Mouse (Mus musculus): ENCODE measurements around the gene Cxcl12.

Gene Cxcl12

DNA sequence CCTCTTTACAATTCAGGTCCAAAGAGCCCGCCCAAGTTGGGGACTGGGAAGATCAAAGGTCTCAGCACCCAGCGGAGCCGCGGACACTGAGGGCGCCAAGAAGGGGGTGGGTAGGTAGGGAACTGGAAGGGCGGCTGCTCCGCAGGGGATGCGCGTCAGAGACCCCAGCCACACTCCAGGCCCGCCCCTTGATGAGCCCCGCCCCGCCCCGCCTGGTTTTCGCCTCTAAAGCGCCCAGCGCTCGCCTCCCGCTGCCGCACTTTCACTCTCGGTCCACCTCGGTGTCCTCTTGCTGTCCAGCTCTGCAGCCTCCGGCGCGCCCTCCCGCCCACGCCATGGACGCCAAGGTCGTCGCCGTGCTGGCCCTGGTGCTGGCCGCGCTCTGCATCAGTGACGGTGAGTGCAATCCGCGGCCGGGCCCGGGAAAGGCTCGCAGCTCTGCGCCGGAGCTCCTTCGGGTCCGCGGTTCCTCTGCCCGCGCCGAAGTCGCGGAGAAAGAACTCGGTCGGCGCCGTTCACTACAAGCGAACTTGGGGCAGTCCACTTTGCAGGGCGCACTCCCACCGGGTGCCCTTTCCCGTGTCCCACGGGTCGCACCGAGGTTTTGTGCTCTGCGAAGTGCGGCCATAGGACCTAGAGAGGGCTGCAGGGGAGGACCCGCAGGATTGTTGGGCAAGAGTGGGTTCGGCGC lies at the start of gene Cxcl12:
TSS of gene Cxcl12 (plus strand) at position 215 of the 691 bp plus-strand sequence.
- ATAC-seq (ENCODE audit: insufficient number of reproducible peaks, low FRiP score, low TSS enrichment) = no peak

GRCm38 (mm10) chr6:117122074-117122473 lies 46.3 kb upstream of the Cxcl12 start:
- ATAC-seq (ENCODE audit: insufficient number of reproducible peaks, low FRiP score, low TSS enrichment) = no peak

- no peak for ATAC-seq (ENCODE audit: insufficient number of reproducible peaks, low FRiP score, low TSS enrichment)
Observed at GRCm38 (mm10) chr6:117126356-117126755, 42.0 kb upstream of the Cxcl12 start.

GRCm38 (mm10) chr6:117129443-117129842 lies 38.9 kb upstream of the Cxcl12 start:
- ATAC-seq (ENCODE audit: insufficient number of reproducible peaks, low FRiP score, low TSS enrichment) = no peak

GRCm38 (mm10) chr6:117130680-117131111 lies 37.6 kb upstream of the Cxcl12 start:
- no peak for ATAC-seq (ENCODE audit: insufficient number of reproducible peaks, low FRiP score, low TSS enrichment)

GRCm38 (mm10) chr6:117134526-117134925 lies 33.8 kb upstream of the Cxcl12 start:
- ATAC-seq (ENCODE audit: insufficient number of reproducible peaks, low FRiP score, low TSS enrichment) = no peak

DNA sequence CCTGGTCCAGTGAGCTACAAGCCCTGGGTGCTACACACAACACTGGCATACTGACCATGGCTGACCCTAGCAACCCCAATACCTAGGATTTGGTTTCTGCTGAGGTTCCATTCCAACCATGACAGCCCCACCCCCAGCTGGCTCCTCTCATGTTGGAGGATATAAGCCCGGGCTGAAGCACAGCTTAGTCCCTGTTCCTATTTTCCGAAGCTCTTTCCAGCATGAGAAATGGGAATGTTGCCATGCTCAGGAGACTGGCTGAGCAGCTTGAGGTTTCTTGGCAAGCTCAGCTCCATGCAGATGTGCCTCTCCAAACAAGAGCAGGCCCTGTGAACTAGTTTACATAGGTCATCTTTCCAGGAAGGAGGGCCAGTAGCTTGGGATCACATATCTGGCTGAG lies 30.6 kb upstream of the Cxcl12 start:
- ATAC-seq (ENCODE audit: insufficient number of reproducible peaks, low FRiP score, low TSS enrichment) = no peak

DNA sequence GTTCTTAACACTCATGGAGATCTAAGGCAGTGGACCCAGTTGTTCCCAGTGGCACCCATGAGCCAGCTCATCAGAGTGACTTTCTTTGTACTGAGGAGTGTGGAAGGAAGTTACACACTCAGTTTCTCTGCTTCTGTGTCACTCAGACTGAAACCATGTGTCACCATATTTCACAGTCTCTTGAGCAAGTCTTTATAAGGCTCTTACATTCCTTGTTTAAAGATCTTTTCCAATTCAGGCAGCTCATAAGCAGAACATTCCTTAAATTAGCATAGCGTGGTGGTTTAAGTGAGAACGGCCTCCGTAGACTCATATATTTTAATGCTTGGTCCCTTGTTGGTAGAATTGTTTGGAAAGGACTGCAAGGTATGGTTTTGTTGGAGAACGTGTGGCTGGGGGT lies 27.4 kb upstream of the Cxcl12 start:
- no peak for ATAC-seq (ENCODE audit: insufficient number of reproducible peaks, low FRiP score, low TSS enrichment)

DNA sequence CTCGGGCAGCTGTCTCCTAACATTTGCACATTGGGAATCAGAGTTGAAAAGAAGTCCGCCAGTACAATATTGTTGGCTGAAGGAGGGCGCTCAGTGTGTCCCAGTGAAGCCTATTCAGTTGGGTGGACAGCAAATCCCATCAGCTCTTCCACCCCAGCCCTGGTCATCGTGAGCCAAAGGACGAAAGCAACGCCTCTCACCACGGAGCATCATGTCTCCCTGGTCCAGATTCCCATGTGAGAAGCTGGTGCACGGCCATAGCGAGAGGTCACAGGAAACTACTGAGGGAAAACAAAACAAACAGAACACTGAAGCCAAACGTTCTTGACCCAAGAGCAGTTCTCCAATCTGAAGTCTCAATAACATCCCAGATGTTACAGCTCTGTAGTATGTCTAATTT lies 21.4 kb upstream of the Cxcl12 start:
- ATAC-seq (ENCODE audit: insufficient number of reproducible peaks, low FRiP score, low TSS enrichment) = no peak

DNA sequence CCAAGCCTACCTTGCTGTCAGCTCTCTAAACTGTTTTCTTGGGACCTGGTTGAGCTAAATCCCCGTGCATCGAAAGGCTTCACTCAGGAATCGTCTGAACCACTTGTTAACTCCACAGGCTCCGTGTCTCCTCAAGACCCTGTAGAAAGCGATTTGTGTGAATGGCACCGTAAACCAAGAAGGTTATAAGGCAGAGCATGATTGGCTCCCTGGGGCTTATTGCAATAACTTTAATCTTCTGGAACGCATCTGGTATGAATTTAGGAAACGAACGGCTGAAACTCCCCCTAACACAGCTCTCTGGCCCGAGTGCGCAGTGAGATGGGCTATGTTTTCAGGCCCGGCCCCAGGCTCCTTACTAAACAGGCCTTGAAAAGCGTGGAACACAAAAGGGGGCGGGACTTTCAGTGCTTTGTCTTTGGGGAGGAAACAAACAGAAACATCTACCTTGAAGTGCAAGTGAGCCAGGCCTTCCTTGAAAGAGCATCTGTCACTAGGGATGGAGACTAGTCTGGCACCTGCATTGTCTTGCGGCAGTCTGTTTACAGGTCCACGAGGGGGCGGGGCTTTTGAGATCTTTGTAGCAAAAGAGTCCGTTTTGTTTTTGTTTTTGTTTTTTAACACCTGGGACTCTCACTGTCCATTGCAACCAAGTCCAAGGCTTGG lies 16.7 kb upstream of the Cxcl12 start:
- ATAC-seq (ENCODE audit: insufficient number of reproducible peaks, low FRiP score, low TSS enrichment) = no peak

GRCm38 (mm10) chr6:117153046-117153445 lies 15.3 kb upstream of the Cxcl12 start:
- no peak for ATAC-seq (ENCODE audit: insufficient number of reproducible peaks, low FRiP score, low TSS enrichment)

GRCm38 (mm10) chr6:117156846-117157245 lies 11.5 kb upstream of the Cxcl12 start:
- ATAC-seq (ENCODE audit: insufficient number of reproducible peaks, low FRiP score, low TSS enrichment) = no peak

GRCm38 (mm10) chr6:117159710-117160690 lies 8.3 kb upstream of the Cxcl12 start:
- ATAC-seq (ENCODE audit: insufficient number of reproducible peaks, low FRiP score, low TSS enrichment) = no peak

DNA sequence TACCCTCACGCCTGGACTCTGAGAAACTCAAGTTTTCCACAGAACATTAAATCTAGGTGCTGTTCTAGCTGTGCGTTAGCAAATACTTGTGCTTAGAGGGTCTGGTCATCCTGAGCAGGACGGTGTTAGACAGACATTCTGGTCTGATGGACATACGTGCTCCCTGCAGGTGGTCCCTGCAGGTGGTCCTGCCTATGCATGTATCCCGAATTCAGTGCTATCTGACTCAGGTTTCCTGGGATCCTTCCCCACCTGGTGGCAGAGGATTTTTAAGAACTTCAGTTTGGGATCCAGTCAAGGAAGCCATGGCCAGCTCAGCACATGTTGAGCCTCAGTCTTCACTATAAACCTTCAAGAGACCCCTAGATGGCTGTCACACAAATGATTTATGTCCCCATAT lies 4.8 kb upstream of the Cxcl12 start:
- no peak for ATAC-seq (ENCODE audit: insufficient number of reproducible peaks, low FRiP score, low TSS enrichment)

- peak; percentile 77 for ATAC-seq (ENCODE audit: insufficient number of reproducible peaks, low FRiP score, low TSS enrichment)
Observed at GRCm38 (mm10) chr6:117166581-117167425, 1.5 kb upstream of the Cxcl12 start.

- no peak for ATAC-seq (ENCODE audit: insufficient number of reproducible peaks, low FRiP score, low TSS enrichment)
Observed at GRCm38 (mm10) chr6:117167426-117167730, 957 bp upstream of the Cxcl12 start.

DNA sequence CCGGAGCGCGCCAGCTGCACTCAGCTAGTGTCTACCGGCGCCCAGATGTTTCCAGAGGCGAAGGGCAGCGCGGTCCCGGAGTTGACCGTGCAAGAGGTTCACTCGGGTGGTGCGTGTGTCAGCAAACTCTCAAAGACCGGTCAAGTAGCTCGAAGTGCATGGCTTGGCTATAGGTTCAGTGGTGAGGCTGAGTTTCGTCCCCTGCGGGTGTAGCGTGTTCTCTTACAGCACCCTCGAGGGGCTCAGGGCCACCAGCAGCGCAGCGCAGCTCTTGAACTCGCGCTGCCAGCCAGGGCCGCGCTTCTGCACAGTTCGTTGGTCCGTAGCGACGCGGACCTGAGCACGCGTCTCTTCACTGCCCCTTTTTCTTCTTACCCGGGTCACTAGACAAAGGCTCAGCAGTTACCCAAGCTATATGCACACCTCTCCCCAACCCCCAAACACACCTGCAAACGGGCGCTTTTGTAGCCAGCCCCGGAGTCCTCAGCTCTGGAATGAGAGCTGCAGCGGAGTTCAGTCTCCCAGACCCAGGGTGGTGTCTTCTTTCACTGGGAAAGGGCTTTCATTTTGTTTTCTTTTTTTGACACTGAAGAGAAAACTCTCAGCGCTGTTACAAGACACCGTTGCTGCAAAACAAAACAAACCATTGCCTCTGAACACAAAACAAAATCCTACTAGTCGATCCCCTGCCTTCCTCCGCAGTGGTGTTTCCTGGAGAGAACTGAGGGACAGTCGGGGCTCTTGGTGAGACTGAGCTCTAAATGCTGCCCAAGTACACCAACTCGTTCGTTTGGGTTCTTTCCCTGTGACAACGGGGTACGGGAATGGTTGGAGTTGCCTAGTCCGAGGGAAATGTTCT lies 945 bp downstream of the Cxcl12 start:
- no peak for ATAC-seq (ENCODE audit: insufficient number of reproducible peaks, low FRiP score, low TSS enrichment)

GRCm38 (mm10) chr6:117169910-117170747 lies 1.8 kb downstream of the Cxcl12 start:
- no peak for ATAC-seq (ENCODE audit: insufficient number of reproducible peaks, low FRiP score, low TSS enrichment)

Data from cerebellum, adult (tissue).